Mouse (Mus musculus): ENCODE measurements at regions not wholly inside any gene's neighbourhood (a gene's known extent, or its start where the extent isn't known, plus 50 kb on each side); places are given as distances from the start of the nearest gene placed in this dataset.

- H3K27me3 ChIP-seq (ENCODE audit: control insufficient read depth, insufficient read depth, low read length): no peaks in the 10 kb centered on the region
- H3K4me3 ChIP-seq (ENCODE audit: low read depth, low read length): no peak overlapping the region
- H3K36me3 ChIP-seq (replicated peaks; ENCODE audit: control insufficient read depth, insufficient read depth, low read depth, low read length): no peaks in the 10 kb centered on the region
- no peak overlapping the region for H3K9ac ChIP-seq (replicated peaks; ENCODE audit: low read length)
- 69% methylated on average over 10 of the region's 10 CpGs for WGBS
- H3K27ac ChIP-seq (replicated peaks; ENCODE audit: low read depth, low read length): no peak overlapping the region
- H3K4me1 ChIP-seq (ENCODE audit: control insufficient read depth, insufficient read depth, low read length): no peaks in the 10 kb centered on the region
- no peak overlapping the region for H3K4me2 ChIP-seq (ENCODE audit: low read depth, low read length)
- no peaks in the 10 kb centered on the region for H3K9me3 ChIP-seq (replicated peaks; ENCODE audit: control insufficient read depth, low read length)
- DNase-seq (ENCODE audit: low spot score): no peak
- ATAC-seq (replicated peaks; ENCODE audit: insufficient number of reproducible peaks, low FRiP score, low TSS enrichment, low read depth): no peak
Observed at GRCm38 (mm10) chr13:31408439-31409122, 147.4 kb upstream of the Foxq1 start.

- H3K4me2 ChIP-seq (ENCODE audit: low read depth, low read length): no peak overlapping the region
Observed at GRCm38 (mm10) chr13:31409123-31409513, 146.8 kb upstream of the Foxq1 start.

GRCm38 (mm10) chr13:31421556-31421955 is 134.4 kb upstream of the Foxq1 start:
- no peak for ATAC-seq (replicated peaks; ENCODE audit: insufficient number of reproducible peaks, low FRiP score, low TSS enrichment, low read depth)
- H3K36me3 ChIP-seq (replicated peaks; ENCODE audit: control insufficient read depth, insufficient read depth, low read depth, low read length): no peaks in the 10 kb centered on the region
- no peak overlapping the region for H3K27ac ChIP-seq (replicated peaks; ENCODE audit: low read depth, low read length)
- DNase-seq (ENCODE audit: low spot score): no peak
- no peak overlapping the region for H3K9ac ChIP-seq (replicated peaks; ENCODE audit: low read length)
- no peaks in the 10 kb centered on the region for H3K4me1 ChIP-seq (ENCODE audit: control insufficient read depth, insufficient read depth, low read length)
- WGBS: 86% methylated on average over 5 of the region's 5 CpGs
- no peaks in the 10 kb centered on the region for H3K9me3 ChIP-seq (replicated peaks; ENCODE audit: control insufficient read depth, low read length)
- H3K4me3 ChIP-seq (ENCODE audit: low read depth, low read length): no peak overlapping the region
- H3K27me3 ChIP-seq (ENCODE audit: control insufficient read depth, insufficient read depth, low read length): no peaks in the 10 kb centered on the region
- H3K4me2 ChIP-seq (ENCODE audit: low read depth, low read length): no peak overlapping the region

More at GRCm38 (mm10) chr13:31409123-31409513, 146.8 kb upstream of the Foxq1 start:
- DNase-seq (ENCODE audit: low spot score): no peak
- no peak for ATAC-seq (replicated peaks; ENCODE audit: insufficient number of reproducible peaks, low FRiP score, low TSS enrichment, low read depth)
- whole genome bisulfite sequencing: 88% methylated on average over 2 of the region's 2 CpGs
- Histone ChIP-seq H3K9me3 (replicated peaks; ENCODE audit: control insufficient read depth, low read length) (no peaks in the 10 kb centered on the region), H3K4me1 (ENCODE audit: control insufficient read depth, insufficient read depth, low read length) (no peaks in the 10 kb centered on the region), H3K9ac (replicated peaks; ENCODE audit: low read length) (no peak overlapping the region), H3K4me3 (ENCODE audit: low read depth, low read length) (no peak overlapping the region), H3K27me3 (ENCODE audit: control insufficient read depth, insufficient read depth, low read length) (no peaks in the 10 kb centered on the region), H3K36me3 (replicated peaks; ENCODE audit: control insufficient read depth, insufficient read depth, low read depth, low read length) (no peaks in the 10 kb centered on the region), H3K27ac (replicated peaks; ENCODE audit: low read depth, low read length) (no peak overlapping the region)

GRCm38 (mm10) chr13:31423599-31423998 is 132.3 kb upstream of the Foxq1 start:
- DNase-seq (ENCODE audit: low spot score) (no peak), ATAC-seq (replicated peaks; ENCODE audit: insufficient number of reproducible peaks, low FRiP score, low TSS enrichment, low read depth) (no peak)
- no peaks in the 10 kb centered on the region for H3K4me1 ChIP-seq (ENCODE audit: control insufficient read depth, insufficient read depth, low read length)
- no peak overlapping the region for H3K4me3 ChIP-seq (ENCODE audit: low read depth, low read length)
- H3K4me2 ChIP-seq (ENCODE audit: low read depth, low read length): no peak overlapping the region
- H3K36me3 ChIP-seq (replicated peaks; ENCODE audit: control insufficient read depth, insufficient read depth, low read depth, low read length): no peaks in the 10 kb centered on the region
- no peaks in the 10 kb centered on the region for H3K9me3 ChIP-seq (replicated peaks; ENCODE audit: control insufficient read depth, low read length)
- 90% methylated on average over 3 of the region's 3 CpGs for WGBS
- no peak overlapping the region for H3K9ac ChIP-seq (replicated peaks; ENCODE audit: low read length)
- no peak overlapping the region for H3K27ac ChIP-seq (replicated peaks; ENCODE audit: low read depth, low read length)
- H3K27me3 ChIP-seq (ENCODE audit: control insufficient read depth, insufficient read depth, low read length): no peaks in the 10 kb centered on the region

DNA sequence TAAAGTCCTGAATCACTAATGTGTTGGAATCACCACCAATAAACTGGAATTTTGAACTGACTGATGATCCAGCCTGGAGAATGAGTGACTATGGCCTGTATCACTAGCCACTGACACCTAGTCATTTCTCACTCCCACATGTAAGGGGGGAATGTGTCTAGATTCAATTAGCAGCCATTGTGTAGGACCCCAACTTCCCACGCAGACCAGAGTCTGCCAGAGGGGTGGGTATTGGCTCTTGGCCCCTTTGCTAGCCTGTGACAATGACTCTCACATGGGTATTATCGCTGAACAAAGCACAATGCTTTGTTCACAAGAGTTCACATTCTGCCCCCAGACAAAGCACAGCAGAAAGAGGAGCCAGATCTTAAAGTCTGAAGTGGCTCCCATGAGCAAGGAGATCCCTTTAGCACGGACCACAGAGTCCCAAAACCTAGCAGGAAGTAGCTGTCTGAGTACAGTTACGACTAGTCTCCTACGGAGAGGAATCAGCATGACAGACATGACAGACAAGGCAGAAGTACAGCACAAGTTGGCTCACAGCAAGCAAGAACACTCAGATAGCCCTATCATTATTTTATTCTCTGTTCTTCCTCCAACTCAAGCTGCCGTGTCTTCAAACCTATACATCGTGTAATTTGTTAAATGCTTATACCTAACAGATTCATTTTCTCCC is 130.0 kb upstream of the Foxq1 start:
- Histone ChIP-seq H3K4me3 (ENCODE audit: low read depth, low read length) (no peak overlapping the region), H3K9me3 (replicated peaks; ENCODE audit: control insufficient read depth, low read length) (no peaks in the 10 kb centered on the region), H3K27me3 (ENCODE audit: control insufficient read depth, insufficient read depth, low read length) (no peaks in the 10 kb centered on the region), H3K4me1 (ENCODE audit: control insufficient read depth, insufficient read depth, low read length) (no peaks in the 10 kb centered on the region), H3K4me2 (ENCODE audit: low read depth, low read length) (no peak overlapping the region), H3K36me3 (replicated peaks; ENCODE audit: control insufficient read depth, insufficient read depth, low read depth, low read length) (no peaks in the 10 kb centered on the region), H3K27ac (replicated peaks; ENCODE audit: low read depth, low read length) (no peak overlapping the region), H3K9ac (replicated peaks; ENCODE audit: low read length) (no peak overlapping the region)
- no peak for ATAC-seq (replicated peaks; ENCODE audit: insufficient number of reproducible peaks, low FRiP score, low TSS enrichment, low read depth)
- WGBS: 71% methylated on average over 7 of the region's 7 CpGs
- no peak for DNase-seq (ENCODE audit: low spot score)

DNA sequence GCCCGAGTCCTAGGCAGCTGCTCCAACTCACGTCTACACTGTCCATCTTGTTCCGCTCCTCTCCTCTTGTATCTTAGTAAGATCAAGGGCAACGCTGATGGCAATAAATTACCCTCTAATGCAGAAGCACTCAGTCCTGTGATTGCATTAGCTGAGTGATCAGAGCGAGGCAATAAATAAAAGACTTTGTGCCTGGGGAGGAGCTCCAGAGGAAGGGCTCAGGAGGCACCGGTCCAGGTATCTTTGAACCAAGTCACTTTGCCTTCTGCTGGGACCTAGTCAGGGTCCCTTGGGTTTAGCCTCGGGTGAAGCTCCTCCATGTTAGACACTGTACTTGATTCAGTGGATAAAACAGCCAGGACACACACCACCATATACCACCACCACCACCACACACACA is 119.5 kb upstream of the Foxq1 start:
- Histone ChIP-seq H3K4me1 (ENCODE audit: control insufficient read depth, insufficient read depth, low read length) (no peaks in the 10 kb centered on the region), H3K4me2 (ENCODE audit: low read depth, low read length) (no peak overlapping the region), H3K27ac (replicated peaks; ENCODE audit: low read depth, low read length) (no peak overlapping the region), H3K4me3 (ENCODE audit: low read depth, low read length) (no peak overlapping the region), H3K36me3 (replicated peaks; ENCODE audit: control insufficient read depth, insufficient read depth, low read depth, low read length) (no peaks in the 10 kb centered on the region), H3K9ac (replicated peaks; ENCODE audit: low read length) (no peak overlapping the region), H3K9me3 (replicated peaks; ENCODE audit: control insufficient read depth, low read length) (no peaks in the 10 kb centered on the region), H3K27me3 (ENCODE audit: control insufficient read depth, insufficient read depth, low read length) (no peaks in the 10 kb centered on the region)
- DNase-seq (ENCODE audit: low spot score) (no peak), ATAC-seq (replicated peaks; ENCODE audit: insufficient number of reproducible peaks, low FRiP score, low TSS enrichment, low read depth) (no peak)
- WGBS: 83% methylated on average over 7 of the region's 7 CpGs

GRCm38 (mm10) chr13:31439761-31440627 is 115.9 kb upstream of the Foxq1 start:
- 74% methylated on average over 9 of the region's 9 CpGs for WGBS
- no peaks in the 10 kb centered on the region for H3K27me3 ChIP-seq (ENCODE audit: control insufficient read depth, insufficient read depth, low read length)
- no peaks in the 10 kb centered on the region for H3K4me1 ChIP-seq (ENCODE audit: control insufficient read depth, insufficient read depth, low read length)
- H3K4me2 ChIP-seq (ENCODE audit: low read depth, low read length): no peak overlapping the region
- H3K27ac ChIP-seq (replicated peaks; ENCODE audit: low read depth, low read length): no peak overlapping the region
- no peak overlapping the region for H3K4me3 ChIP-seq (ENCODE audit: low read depth, low read length)
- H3K9me3 ChIP-seq (replicated peaks; ENCODE audit: control insufficient read depth, low read length): no peaks in the 10 kb centered on the region
- DNase-seq (ENCODE audit: low spot score) (no peak), ATAC-seq (replicated peaks; ENCODE audit: insufficient number of reproducible peaks, low FRiP score, low TSS enrichment, low read depth) (no peak)
- H3K9ac ChIP-seq (replicated peaks; ENCODE audit: low read length): no peak overlapping the region
- no peaks in the 10 kb centered on the region for H3K36me3 ChIP-seq (replicated peaks; ENCODE audit: control insufficient read depth, insufficient read depth, low read depth, low read length)

DNA sequence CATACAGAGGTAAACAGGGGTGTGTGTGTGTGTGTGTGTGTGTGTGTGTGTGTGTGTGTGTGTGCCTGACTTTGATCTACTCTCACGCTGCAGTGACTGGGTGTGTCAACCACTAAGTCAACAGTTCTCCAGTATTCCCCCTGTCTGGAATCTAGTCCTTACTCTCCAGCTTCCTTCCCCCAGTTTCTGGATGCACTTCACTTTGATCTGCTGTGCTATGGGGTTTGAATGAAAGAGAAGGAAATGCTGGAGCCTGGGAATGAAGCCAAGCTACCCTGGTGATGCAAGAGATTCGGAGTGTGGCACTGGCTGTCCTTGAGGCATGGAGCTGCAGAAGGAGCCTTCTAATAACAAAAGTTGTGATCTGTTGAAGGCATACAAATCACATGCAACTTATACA is 97.1 kb upstream of the Foxq1 start:
- 84% methylated on average over 2 of the region's 2 CpGs for WGBS
- ATAC-seq (replicated peaks; ENCODE audit: insufficient number of reproducible peaks, low FRiP score, low TSS enrichment, low read depth) (no peak), DNase-seq (ENCODE audit: low spot score) (no peak)
- H3K4me3 ChIP-seq (ENCODE audit: low read depth, low read length): no peak overlapping the region
- no peak overlapping the region for H3K9ac ChIP-seq (replicated peaks; ENCODE audit: low read length)
- H3K4me2 ChIP-seq (ENCODE audit: low read depth, low read length): no peak overlapping the region
- no peaks in the 10 kb centered on the region for H3K27me3 ChIP-seq (ENCODE audit: control insufficient read depth, insufficient read depth, low read length)
- H3K9me3 ChIP-seq (replicated peaks; ENCODE audit: control insufficient read depth, low read length): no peaks in the 10 kb centered on the region
- no peaks in the 10 kb centered on the region for H3K36me3 ChIP-seq (replicated peaks; ENCODE audit: control insufficient read depth, insufficient read depth, low read depth, low read length)
- H3K4me1 ChIP-seq (ENCODE audit: control insufficient read depth, insufficient read depth, low read length): no peaks in the 10 kb centered on the region
- H3K27ac ChIP-seq (replicated peaks; ENCODE audit: low read depth, low read length): no peak overlapping the region

All from embryonic facial prominence, embryonic 11.5 days (tissue).